Mouse (Mus musculus): ENCODE measurements around the gene Hmga1.

Gene Hmga1

GRCm38 (mm10) chr17:27556315-27557011 lies at the start of gene Hmga1:
Hmga1 (plus strand) TSS chr17:27556497.
- DNase-seq, result peak; percentile 98

- no peak for DNase-seq
Measured at GRCm38 (mm10) chr17:27506871-27507590, 49.3 kb upstream of the Hmga1 start.

DNA sequence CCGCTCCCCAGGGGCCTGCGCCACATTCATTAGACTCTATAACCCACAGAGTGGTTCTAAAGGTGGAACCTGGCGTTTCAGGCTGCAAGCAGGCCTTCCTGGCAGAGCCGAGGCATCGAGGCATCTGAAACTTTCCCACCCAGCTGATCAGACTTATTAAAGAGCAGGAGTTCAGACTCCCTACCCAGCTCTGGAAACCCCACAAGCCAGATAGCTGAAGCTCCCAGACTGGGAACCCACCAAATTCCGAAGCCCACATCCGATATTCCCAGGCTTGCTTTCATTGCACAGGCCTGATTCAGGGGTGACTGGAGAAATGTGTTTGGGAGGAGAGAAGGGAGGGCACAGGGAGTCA lies 48.7 kb upstream of the Hmga1 start:
- no peak for DNase-seq

GRCm38 (mm10) chr17:27508002-27508401 lies 48.3 kb upstream of the Hmga1 start:
- DNase-seq, result no peak

- no peak for DNase-seq
Measured at GRCm38 (mm10) chr17:27508513-27508912, 47.8 kb upstream of the Hmga1 start.

GRCm38 (mm10) chr17:27509056-27509455 lies 47.2 kb upstream of the Hmga1 start:
- no peak for DNase-seq

DNA sequence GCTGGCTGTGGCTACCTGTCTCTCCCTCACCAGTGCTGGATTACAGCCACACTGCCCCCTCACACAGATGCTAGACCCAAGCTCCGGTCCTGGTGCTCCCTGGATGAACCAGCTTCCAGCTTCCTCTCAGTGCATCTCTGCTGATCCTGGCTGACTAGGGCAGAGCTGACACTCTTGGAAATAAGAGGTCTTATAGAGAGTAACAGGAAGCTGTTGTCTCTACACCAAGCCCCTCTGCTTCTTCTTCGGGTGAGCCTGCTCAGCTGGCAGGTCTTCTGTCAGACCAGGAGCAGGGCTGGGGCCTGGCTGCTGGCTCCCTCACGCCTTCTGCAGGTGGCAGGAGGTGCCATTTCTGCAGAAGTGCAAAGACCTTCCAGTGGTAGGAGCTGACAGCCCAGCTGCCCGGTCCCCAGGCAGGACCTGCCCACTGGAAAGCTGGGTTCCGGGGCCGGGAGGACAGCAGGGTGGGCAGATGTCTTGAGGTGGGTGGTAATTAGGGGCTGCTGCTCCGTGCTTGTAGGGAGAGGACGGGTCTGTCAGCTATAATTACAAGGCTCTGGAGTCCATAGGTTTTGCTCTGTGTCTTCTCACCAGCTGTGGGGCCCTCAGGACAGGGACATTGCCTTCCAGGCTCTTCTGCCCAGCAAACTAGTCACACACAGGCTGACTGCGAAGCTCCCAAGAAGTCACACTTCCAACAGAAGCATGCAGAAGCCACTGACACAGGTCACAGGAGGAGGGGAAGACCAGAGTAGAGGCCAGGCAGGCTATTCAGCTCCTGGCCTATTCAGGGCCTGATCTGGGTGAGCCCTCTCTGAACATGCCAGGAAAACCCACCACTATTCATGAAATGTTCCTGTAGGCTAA lies 45.8 kb upstream of the Hmga1 start:
- no peak for DNase-seq

- DNase-seq, result no peak
Measured at GRCm38 (mm10) chr17:27511125-27511735, 45.1 kb upstream of the Hmga1 start.

DNA sequence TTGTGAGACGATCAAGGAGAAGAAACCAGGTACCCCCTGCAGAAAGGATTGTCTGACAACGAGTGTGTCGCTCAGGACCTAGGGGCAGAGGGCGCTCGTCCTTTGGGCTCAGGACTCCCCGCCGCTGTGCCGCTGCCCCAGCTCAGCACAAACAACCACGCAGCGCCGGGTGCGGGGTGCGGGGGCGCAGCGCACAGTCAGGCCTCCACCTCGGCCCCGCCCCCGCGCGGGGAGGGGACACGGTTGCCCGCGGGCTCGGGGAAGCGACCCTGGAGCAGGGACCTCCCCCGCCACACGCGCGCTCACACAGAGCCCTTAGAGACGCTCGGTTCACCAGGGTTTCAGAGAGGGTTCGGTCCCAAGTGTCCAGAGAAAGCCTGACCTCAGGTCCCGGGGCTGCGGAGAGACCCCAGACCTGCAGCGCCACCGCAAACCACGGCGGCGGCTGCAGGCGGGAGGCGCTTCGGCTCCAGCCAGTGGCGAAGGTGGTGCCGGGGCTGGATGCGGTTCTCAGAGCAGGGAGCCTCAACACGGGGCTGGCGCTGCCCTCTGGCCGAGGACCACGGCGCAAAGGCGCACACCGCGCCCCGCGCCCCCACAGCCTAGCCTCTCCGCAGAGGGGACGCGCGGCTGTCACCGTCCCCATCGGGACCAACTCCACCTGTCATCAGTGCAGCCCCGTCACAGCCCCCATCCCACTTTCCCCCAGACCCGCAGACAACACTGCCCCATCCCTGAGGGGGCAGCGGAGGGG lies 44.3 kb upstream of the Hmga1 start:
- peak; percentile 51 for DNase-seq

GRCm38 (mm10) chr17:27512619-27513161 lies 43.6 kb upstream of the Hmga1 start:
- DNase-seq, result peak; percentile 35

GRCm38 (mm10) chr17:27513279-27513915 lies 42.9 kb upstream of the Hmga1 start:
- peak; percentile 66 for DNase-seq

DNA sequence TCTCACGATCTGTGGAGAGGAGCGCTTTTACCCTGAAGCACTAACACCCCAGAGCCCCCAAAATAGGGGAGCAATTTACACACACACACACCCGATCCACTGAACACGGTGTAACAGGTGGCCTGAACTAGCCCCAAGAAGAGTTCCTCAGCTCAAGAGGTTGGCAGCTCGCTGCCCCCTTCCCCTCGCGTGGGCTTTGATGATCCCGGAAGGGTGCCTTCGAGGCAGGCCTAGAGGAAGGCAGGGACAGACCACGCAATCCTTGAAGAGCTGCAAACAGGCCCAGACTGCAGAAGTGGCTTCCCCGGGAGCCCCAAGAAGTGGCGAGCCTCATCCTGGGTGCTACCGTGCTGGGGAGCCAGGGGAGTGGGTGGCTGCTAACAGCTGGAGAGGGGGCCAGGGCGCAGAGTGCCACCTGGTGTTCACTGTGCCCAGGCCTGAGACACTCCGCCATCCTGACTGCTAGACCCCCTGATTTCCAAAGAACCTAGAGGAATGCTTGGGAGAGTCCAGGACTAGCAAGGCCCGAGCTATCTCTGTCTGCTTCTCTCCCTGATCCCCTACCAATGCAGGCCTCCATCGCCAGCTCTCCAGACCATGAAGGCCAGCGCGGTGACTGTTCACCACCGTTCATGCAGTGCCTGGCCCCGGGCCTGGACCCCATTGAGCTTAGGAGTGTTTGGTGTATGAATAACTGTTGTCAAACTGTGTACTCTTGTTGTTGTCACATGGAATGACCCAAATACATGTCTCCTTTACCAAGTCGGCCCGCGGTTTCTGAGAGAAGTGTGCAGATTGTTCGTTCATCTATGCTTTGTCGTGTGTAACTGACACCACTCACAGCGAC lies 42.2 kb upstream of the Hmga1 start:
- peak; percentile 68 for DNase-seq

DNA sequence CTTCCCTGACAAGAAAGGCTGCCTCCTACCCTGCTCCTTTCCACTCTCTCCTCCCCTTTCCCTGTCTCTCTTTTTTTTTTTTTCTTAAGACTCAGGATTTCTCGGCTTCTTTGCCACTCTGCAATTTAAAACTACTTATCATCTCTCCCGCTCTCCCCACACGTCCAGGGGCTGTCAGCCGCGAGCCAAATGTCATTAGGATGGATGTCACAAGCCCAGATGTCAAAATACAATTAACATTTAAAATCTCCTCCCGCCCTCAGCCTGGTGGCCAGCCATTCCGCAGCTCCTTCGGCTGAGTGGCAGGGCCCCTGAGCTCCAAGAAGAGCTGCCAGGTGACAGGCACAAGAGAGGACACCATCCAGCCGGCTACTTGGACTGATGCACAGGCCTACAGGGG lies 38.0 kb upstream of the Hmga1 start:
- DNase-seq, result no peak

GRCm38 (mm10) chr17:27518700-27519595 lies 37.3 kb upstream of the Hmga1 start:
- DNase-seq, result no peak

DNA sequence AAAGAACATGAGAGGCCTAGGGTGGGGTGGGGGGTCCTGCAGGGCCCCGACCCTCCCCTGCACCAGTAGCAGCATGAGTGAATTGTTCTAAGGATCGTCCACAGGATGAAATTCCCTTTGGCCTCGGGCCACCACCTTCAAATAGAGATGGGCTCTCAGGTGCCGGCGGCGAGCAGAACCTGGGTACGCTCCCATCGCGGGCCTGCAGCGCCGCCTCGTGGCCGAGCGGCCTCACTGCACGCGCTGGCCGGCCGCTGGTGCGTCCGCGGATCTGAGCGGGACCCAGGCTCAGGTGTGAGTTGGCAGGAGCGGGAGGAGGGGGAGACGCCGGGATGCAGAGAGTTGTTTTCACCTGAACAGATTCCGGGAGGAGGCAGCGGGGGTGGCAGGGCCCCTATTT lies 35.7 kb upstream of the Hmga1 start:
- DNase-seq, result peak; percentile 81

GRCm38 (mm10) chr17:27521303-27521702 lies 35.0 kb upstream of the Hmga1 start, which contains the start of gene Grm4:
Grm4 (minus strand) TSS chr17:27521403.
- no peak for DNase-seq

- no peak for DNase-seq
Measured at GRCm38 (mm10) chr17:27523121-27523520, 33.2 kb upstream of the Hmga1 start.

DNA sequence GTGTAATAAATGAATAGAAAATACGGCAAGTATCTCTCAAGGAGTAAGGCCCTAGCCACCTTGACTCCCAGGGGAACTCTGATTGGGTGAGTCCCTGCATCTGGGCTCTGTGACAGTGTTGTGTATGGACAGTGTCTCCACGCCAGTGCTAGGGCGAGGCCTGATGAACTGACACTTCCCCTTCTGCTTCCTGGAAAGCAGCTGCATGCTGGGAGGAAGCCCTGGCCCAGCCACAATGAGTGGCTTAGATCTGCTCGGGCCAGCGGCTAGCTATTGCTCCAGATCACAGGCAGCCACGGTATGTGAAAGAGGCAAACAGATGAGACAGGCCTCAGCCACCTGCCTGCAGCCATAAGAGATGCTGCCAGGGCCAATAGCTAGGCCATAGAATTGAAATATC lies 29.1 kb upstream of the Hmga1 start:
- no peak for DNase-seq

- no peak for DNase-seq
Measured at GRCm38 (mm10) chr17:27528030-27528429, 28.3 kb upstream of the Hmga1 start.
